Mouse (Mus musculus): ENCODE measurements around the gene Plin5. TPM values are rescaled to one million over a fixed set of nuclear protein-coding genes. Genes with fewer than 3 reads are reported as not detected.
A peak's percentile ranks its signal among the peaks of the same experiment; 100 is the strongest.

Plin5 gene
- total and polyA plus RNA-seq, 3 experiments = not detected

DNA sequence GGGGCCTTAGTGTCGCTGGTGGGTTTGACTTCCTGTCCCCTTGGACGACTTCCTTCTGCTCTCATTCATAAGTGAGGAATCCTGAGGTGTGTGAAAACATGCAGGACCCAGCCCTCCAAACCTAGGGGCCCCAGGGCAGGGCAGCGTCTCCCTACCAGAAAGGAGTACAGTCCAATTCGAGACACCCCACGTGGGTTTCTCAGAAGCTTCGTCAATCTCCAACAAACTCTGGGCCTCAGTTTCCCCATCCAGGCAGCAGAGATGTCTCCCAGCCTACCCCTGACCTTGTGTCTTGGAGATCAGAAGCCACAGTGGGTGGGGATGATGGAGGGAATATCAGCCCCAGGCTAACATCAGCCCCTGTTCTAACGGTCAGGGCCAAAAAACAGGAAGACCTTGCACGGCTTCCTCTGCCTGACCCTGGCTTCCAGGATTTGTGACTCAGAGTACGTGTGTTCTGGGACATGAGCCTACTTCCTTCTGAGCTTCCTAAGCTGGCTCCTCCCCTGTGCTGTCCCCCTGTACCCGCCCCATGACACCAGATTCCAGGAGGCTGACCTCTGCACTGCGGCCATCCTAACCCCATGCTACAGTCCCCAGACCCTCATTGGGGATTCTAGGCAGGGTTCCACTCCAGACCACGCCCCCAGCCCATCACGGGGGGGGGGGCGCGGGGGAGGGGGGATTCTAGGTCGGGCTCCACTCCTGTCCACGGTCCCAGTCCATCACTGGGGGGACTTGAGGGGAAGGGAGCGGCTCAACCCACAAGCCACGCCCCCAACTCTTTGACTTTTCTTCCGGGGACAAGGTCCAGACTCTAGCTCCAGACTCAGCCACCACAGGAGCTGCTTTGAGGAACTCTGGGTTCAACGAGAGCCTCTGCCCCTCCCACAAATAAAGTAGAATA, 16.3 kb upstream of the Plin5 start:
- H3K27me3 ChIP-seq (replicated peaks) = peaks cover 39% of the 10 kb centered on the region
- no peaks in the 10 kb centered on the region for H3K79me2 ChIP-seq (replicated peaks; ENCODE audit: control insufficient read depth, extremely low read depth, insufficient read depth, poor library complexity, severe bottlenecking)

DNA sequence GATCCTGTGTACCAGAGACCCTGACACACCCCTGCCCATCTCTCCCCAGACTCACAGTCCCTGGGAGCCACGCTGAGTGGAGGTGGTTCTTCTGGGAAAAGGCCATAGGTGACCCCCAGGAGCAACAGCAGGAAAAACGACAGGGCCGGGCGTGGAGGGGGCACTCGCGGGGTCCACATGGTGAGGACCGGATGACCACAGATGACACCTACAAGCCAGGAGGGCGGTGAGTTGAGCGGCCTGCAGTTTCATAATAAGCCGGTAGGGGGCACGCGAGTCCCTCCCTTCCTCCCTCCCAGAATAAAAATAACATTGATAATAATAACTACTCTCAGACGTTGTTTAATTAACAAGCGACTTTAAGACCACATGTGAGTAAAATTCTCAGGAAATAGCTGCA, 15.3 kb upstream of the Plin5 start:
- Histone ChIP-seq H3K4me2 (ENCODE audit: insufficient read depth, low read depth, poor library complexity, severe bottlenecking) (peak overlapping the region; percentile 69; the same call in 1 of the 2 replicates), H3K27me3 (replicated peaks) (peaks cover 29% of the 10 kb centered on the region), H3K27ac (ENCODE audit: insufficient read depth, low read depth) (no peak overlapping the region), H3K79me2 (replicated peaks; ENCODE audit: control insufficient read depth, extremely low read depth, insufficient read depth, poor library complexity, severe bottlenecking) (no peaks in the 10 kb centered on the region), H3K9ac (ENCODE audit: insufficient read depth, low read depth) (no peak overlapping the region), H3K4me3 (replicated peaks in 1 of 3; ENCODE audit: low read depth in 2 of 3, low read length in 2 of 3, poor library complexity in 1 of 3) (peak overlapping the region in 1 of 3 experiments; percentile 40), H3K9me3 (replicated peaks; ENCODE audit: low read length) (peaks cover 3% of the 10 kb centered on the region), H3K36me3 (replicated peaks in 1 of 2; ENCODE audit: control insufficient read depth in 1 of 2, insufficient read depth in 1 of 2, low read length in 1 of 2) (peaks cover 0 to 22% of the 10 kb centered on the region in 2 experiments), H3K4me1 (ENCODE audit: control insufficient read depth in 1 of 2, insufficient read depth in 2 of 2) (peaks cover 3 to 43% of the 10 kb centered on the region in 2 experiments; a peak in 3 of 4 replicates)
- dilution Hi-C loops (cut with MboI; ENCODE audit: extremely low pct_ligation_motif_present, extremely low pct_unique_long_range_greater_than_20kb, low sequenced_read_pairs) (no loop called here), in situ Hi-C loops (cut with MboI; ENCODE audit: low pct_ligation_motif_present, low pct_unique_long_range_greater_than_20kb, low sequenced_read_pairs) (loop anchor here (5.0 kb wide), 1 partner anchor 130 kb away; no protein-coding TSS in a partner anchor)
- peak; percentile 63 for DNase-seq (ENCODE audit: extremely low read depth)
- TF ChIP-seq USF1 (IDR thresholded peaks at IDR 0.05; ENCODE audit: low read depth, low read length) = no peak
- no peak for TF ChIP-seq CHD2 (IDR thresholded peaks at IDR 0.05; ENCODE audit: low read length)
- TF ChIP-seq ETS1 (conservative IDR thresholded peaks at IDR 0.05; ENCODE audit: low read depth, low read length) = no peak
- no peak for TF ChIP-seq ZKSCAN1 (IDR thresholded peaks at IDR 0.05; ENCODE audit: borderline replicate concordance, low read depth, low read length)
- peak; percentile 35; the same call in 1 of the 2 replicates for TF ChIP-seq MAX (IDR thresholded peaks at IDR 0.05; ENCODE audit: low read length)
- TF ChIP-seq RAD21 (IDR thresholded peaks at IDR 0.05; ENCODE audit: low read depth, low read length) = peak; percentile 80
- no peak for TF ChIP-seq JUND (conservative IDR thresholded peaks at IDR 0.05; ENCODE audit: low read depth, low read length)
- TF ChIP-seq NELFE (IDR thresholded peaks at IDR 0.05; ENCODE audit: low read depth, low read length) = no peak
- no peak for TF ChIP-seq ZMIZ1 (IDR thresholded peaks at IDR 0.05; ENCODE audit: low read depth, low read length)
- TF ChIP-seq POLR2AphosphoS2 (IDR thresholded peaks at IDR 0.05; ENCODE audit: low read depth, low read length) = no peak
- TF ChIP-seq CTCF (conservative IDR thresholded peaks at IDR 0.05 in 1 of 2, IDR thresholded peaks at IDR 0.05 in 1 of 2; ENCODE audit: low read depth in 2 of 2, low read length in 2 of 2) = peak; percentile 78 to 86
- no peak for TF ChIP-seq UBTF (IDR thresholded peaks at IDR 0.05; ENCODE audit: low read depth, low read length)
- no peak for TF ChIP-seq POLR2A (IDR thresholded peaks at IDR 0.05; ENCODE audit: low read depth, low read length)
- TF ChIP-seq TCF12 (IDR thresholded peaks at IDR 0.05; ENCODE audit: low read depth, low read length) = no peak
- TF ChIP-seq MAZ (IDR thresholded peaks at IDR 0.05; ENCODE audit: low read depth, low read length) = no peak
- TF ChIP-seq SMC3 (IDR thresholded peaks at IDR 0.05; ENCODE audit: low read depth, low read length) = peak; percentile 66
- TF ChIP-seq USF2 (conservative IDR thresholded peaks at IDR 0.05; ENCODE audit: low read depth, low read length) = no peak
- no peak for TF ChIP-seq SIN3A (IDR thresholded peaks at IDR 0.05; ENCODE audit: low read length)
- no peak for TF ChIP-seq E2F4 (IDR thresholded peaks at IDR 0.05; ENCODE audit: insufficient replicate concordance, low read depth, low read length)
- TF ChIP-seq EP300 (IDR thresholded peaks at IDR 0.05; ENCODE audit: low read length) = no peak
- TF ChIP-seq PAX5 (IDR thresholded peaks at IDR 0.05; ENCODE audit: low read length) = no peak
- TF ChIP-seq MEF2A (IDR thresholded peaks at IDR 0.05; ENCODE audit: borderline replicate concordance, low read depth, low read length) = no peak
- TF ChIP-seq BHLHE40 (IDR thresholded peaks at IDR 0.05; ENCODE audit: low read depth, low read length) = no peak

More for the DNA sequence above, 16.3 kb upstream of the Plin5 start:
- TF ChIP-seq CTCF (conservative IDR thresholded peaks at IDR 0.05 in 1 of 2, IDR thresholded peaks at IDR 0.05 in 1 of 2; ENCODE audit: low read depth in 2 of 2, low read length in 2 of 2) (no peak), USF1 (IDR thresholded peaks at IDR 0.05; ENCODE audit: low read depth, low read length) (no peak), MAX (IDR thresholded peaks at IDR 0.05; ENCODE audit: low read length) (no peak), CHD1 (IDR thresholded peaks at IDR 0.05; ENCODE audit: low read depth, low read length) (no peak), POLR2AphosphoS2 (IDR thresholded peaks at IDR 0.05; ENCODE audit: low read depth, low read length) (no peak), ZC3H11A (IDR thresholded peaks at IDR 0.05; ENCODE audit: low read depth, low read length) (no peak), ELF1 (IDR thresholded peaks at IDR 0.05; ENCODE audit: low read depth, low read length) (peak; percentile 49), UBTF (IDR thresholded peaks at IDR 0.05; ENCODE audit: low read depth, low read length) (no peak), RCOR1 (conservative IDR thresholded peaks at IDR 0.05; ENCODE audit: low read depth, low read length) (no peak), TBP (conservative IDR thresholded peaks at IDR 0.05; ENCODE audit: low read depth, low read length) (0 out of 2 replicates have a peak, but pooled peaks have one; percentile 21), JUND (conservative IDR thresholded peaks at IDR 0.05; ENCODE audit: low read depth, low read length) (no peak), NELFE (IDR thresholded peaks at IDR 0.05; ENCODE audit: low read depth, low read length) (peak; percentile 52; the same call in 1 of the 2 replicates), TCF12 (IDR thresholded peaks at IDR 0.05; ENCODE audit: low read depth, low read length) (no peak), MAFK (IDR thresholded peaks at IDR 0.05; ENCODE audit: insufficient replicate concordance, low read length) (no peak), MYC (IDR thresholded peaks at IDR 0.05; ENCODE audit: low read depth, low read length) (no peak), MXI1 (IDR thresholded peaks at IDR 0.05; ENCODE audit: low read depth, low read length) (peak; percentile 64; the same call in 1 of the 2 replicates), ZNF384 (IDR thresholded peaks at IDR 0.05; ENCODE audit: low read depth, low read length) (no peak), POLR2A (IDR thresholded peaks at IDR 0.05; ENCODE audit: low read depth, low read length) (no peak; the same call in 1 of the 2 replicates), MAZ (IDR thresholded peaks at IDR 0.05; ENCODE audit: low read depth, low read length) (0 out of 2 replicates have a peak, but pooled peaks have one; percentile 21), SIN3A (IDR thresholded peaks at IDR 0.05; ENCODE audit: low read length) (no peak), CHD2 (IDR thresholded peaks at IDR 0.05; ENCODE audit: low read length) (0 out of 2 replicates have a peak, but pooled peaks have one; percentile 12), ZKSCAN1 (IDR thresholded peaks at IDR 0.05; ENCODE audit: borderline replicate concordance, low read depth, low read length) (no peak)
- Histone ChIP-seq H3K9me3 (replicated peaks; ENCODE audit: low read length) (peaks cover 3% of the 10 kb centered on the region), H3K4me2 (ENCODE audit: insufficient read depth, low read depth, poor library complexity, severe bottlenecking) (peak overlapping the region; percentile 35), H3K27ac (ENCODE audit: insufficient read depth, low read depth) (peak overlapping the region; percentile 3; the same call in 1 of the 2 replicates), H3K4me3 (replicated peaks in 1 of 3; ENCODE audit: low read depth in 2 of 3, low read length in 2 of 3, poor library complexity in 1 of 3) (peak overlapping the region; percentile 5 to 47 (median 45)), H3K9ac (ENCODE audit: insufficient read depth, low read depth) (peak overlapping the region; percentile 24), H3K36me3 (replicated peaks in 1 of 2; ENCODE audit: control insufficient read depth in 1 of 2, insufficient read depth in 1 of 2, low read length in 1 of 2) (peaks cover 0 to 19% of the 10 kb centered on the region in 2 experiments), H3K4me1 (ENCODE audit: control insufficient read depth in 1 of 2, insufficient read depth in 2 of 2) (peaks cover 6 to 46% of the 10 kb centered on the region in 2 experiments; a peak in 3 of 4 replicates)
- dilution Hi-C loops (cut with MboI; ENCODE audit: extremely low pct_ligation_motif_present, extremely low pct_unique_long_range_greater_than_20kb, low sequenced_read_pairs) = no loop called here
- DNase-seq (ENCODE audit: extremely low read depth) = peak; percentile 51
- in situ Hi-C loops (cut with MboI; ENCODE audit: low pct_ligation_motif_present, low pct_unique_long_range_greater_than_20kb, low sequenced_read_pairs) = loop anchor here (5.0 kb wide), 1 partner anchor 129 kb away; no protein-coding TSS in a partner anchor

All from CH12.LX (cell line).